Mouse (Mus musculus): ENCODE results near the gene Stac2. TPM values are rescaled to one million over a fixed set of nuclear protein-coding genes. Genes with fewer than 3 reads are reported as not detected.

Stac2 gene
- polyA plus RNA-seq, 1 experiment from 2014 or later, result 3.9 TPM

DNA sequence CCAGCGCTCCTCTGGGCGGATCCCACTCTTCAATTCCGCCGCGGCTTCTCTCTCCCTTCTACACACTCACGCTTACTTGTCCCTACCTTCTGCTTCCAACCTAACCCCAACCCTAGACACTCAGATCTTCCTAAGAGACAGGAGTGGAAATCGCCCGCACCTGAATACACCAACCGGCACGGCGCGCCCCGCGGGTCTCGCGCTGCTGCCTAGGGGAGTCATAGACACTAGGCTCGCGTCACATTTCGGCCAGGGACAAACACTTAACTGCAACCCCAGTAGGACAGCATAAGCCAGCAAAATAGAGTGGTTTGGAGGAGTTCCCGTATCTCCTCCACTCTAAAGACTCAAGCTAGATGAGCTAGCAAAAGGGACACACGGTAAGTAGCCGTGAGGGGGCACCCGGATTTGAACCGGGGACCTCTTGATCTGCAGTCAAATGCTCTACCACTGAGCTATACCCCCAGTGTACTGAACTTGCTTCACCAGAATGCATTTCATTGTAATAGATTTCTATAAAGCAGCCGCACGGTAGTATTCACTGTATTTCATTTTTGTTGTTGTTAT lies 64.6 kb downstream of the Stac2 start:
- Histone ChIP-seq H3K27ac (peak overlapping the region; percentile 90), H3K9me3 (no peaks in the 10 kb centered on the region), H3K4me1 (peaks cover 26% of the 10 kb centered on the region), H3K36me3 (replicated peaks) (no peaks in the 10 kb centered on the region), H3K4me3 (peak overlapping the region; percentile 98), H3K27me3 (replicated peaks) (peaks cover 24% of the 10 kb centered on the region), H3K9ac (peak overlapping the region; percentile 88), H3K4me2 (peak overlapping the region; percentile 89)
- under 1% methylated on average over 26 of the region's 26 CpGs for WGBS
- peak; percentile 89 for ATAC-seq (replicated peaks)

DNA sequence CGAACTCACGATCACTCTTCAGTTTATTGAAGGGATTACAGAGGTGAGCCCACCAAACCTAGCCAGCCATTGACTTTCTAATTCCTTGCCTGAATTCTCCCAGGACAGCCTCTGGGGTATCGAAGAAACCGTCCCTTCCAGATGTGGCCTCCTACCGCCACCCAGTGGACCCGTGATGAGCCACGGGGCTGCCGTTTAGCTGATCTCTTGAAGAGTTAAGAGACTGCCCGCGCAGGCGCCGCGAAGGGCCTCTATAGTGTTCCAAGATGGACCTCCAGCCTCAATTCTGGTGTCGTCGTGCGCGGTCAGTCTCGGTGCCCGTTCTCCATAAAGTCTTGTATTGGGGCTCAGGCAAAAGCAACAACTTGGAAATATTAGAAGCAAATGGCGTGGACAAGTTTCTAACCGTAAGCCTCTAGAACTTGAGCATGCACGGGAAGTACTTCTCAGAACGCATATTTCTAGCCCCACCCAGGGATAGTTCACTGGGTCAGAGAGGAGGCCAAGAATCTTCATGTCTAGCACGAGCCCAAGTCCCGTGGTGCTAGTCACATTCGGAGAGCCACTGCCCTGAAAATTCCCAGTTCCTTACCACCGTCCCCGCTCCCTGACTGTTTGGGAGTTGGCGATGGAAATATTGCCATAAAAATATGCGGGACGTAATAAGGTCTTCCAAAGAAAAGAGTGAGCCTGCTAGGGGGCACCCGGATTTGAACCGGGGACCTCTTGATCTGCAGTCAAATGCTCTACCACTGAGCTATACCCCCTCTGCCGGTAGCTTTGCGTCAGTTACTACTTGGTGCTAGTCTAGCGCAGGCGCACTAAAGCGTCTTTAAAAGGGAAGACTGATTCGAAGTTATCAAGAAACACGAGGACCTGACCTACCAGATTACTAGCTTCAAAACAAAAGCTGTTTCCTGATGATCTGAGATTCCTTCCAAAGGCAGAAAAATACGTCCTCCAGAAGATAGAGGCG lies 65.4 kb downstream of the Stac2 start:
- H3K27ac ChIP-seq, result peak overlapping the region; percentile 90
- H3K4me2 ChIP-seq, result peak overlapping the region; percentile 89
- peak overlapping the region; percentile 98 for H3K4me3 ChIP-seq
- H3K36me3 ChIP-seq (replicated peaks), result no peaks in the 10 kb centered on the region
- no peaks in the 10 kb centered on the region for H3K9me3 ChIP-seq
- under 1% methylated on average over 42 of the region's 42 CpGs for WGBS
- peaks cover 26% of the 10 kb centered on the region for H3K4me1 ChIP-seq
- ATAC-seq (replicated peaks), result peak; percentile 91
- H3K9ac ChIP-seq, result peak overlapping the region; percentile 88
- H3K27me3 ChIP-seq (replicated peaks), result peaks cover 24% of the 10 kb centered on the region

DNA sequence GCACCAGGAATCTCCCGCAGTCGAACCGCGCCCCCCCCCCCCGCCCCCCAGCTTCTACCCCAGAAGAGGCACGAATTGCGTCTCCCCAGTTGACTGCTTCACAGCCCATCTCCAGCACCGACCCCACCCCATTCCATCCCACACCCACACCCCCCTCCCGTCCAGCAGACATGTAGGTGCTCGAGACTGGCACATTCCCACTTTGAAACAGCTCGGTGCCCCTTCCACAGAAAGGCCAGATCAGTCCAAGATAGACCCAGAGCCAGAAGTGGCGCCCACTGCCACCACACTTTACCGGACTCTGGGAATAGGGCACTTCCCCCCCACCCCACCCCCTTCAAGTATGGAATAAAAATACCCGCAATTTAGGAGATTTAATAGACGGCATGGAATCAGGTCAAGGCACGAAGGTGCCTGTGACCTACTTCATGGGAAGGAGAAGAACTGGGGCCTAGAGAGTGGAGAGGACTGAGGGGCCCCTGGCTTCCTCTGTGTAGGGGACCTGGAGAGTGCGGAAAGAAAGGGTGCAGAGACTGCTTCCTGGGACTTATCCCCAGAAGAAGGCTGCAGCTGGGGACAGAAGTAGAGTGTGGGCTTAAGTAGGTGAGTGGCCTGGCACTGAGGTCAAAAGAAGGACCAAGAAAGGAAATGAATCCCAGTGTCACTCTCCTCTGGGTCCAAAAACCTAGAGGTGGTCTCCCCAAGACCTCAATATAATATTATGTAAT lies 66.4 kb downstream of the Stac2 start:
- Histone ChIP-seq H3K4me2 (peak overlapping the region; percentile 89), H3K4me3 (peak overlapping the region; percentile 98), H3K9me3 (no peaks in the 10 kb centered on the region), H3K27ac (peak overlapping the region; percentile 81; the same call in 1 of the 2 replicates), H3K27me3 (replicated peaks) (peaks cover 24% of the 10 kb centered on the region), H3K36me3 (replicated peaks) (no peaks in the 10 kb centered on the region), H3K4me1 (peaks cover 26% of the 10 kb centered on the region), H3K9ac (peak overlapping the region; percentile 40; the same call in 1 of the 2 replicates)
- WGBS, result 30% methylated on average over 14 of the region's 17 CpGs
- no peak for ATAC-seq (replicated peaks)

Small RNAs within 50 kb of the gene (microRNA-seq; reads per million reads assigned to microRNA genes)
- gene Gm27597, result not detected

Other genes starting within 250 kb of the Stac2 start
- 33.3 and 33.8 TPM in 2 replicates for gene B230217C12Rik, start 212.7 kb downstream of the Stac2 start, polyA plus RNA-seq (2015; fragmentation: Nextera tagmentation; extraction: Ambion mirVana)
- 0.57 and 0.70 TPM in 2 replicates for gene Fbxo47, start 169.3 kb downstream of the Stac2 start, polyA plus RNA-seq (2015; fragmentation: Nextera tagmentation; extraction: Ambion mirVana)
- 1.7 and 1.8 TPM in 2 replicates for gene Plxdc1, start 67.0 kb downstream of the Stac2 start, polyA plus RNA-seq (2015; fragmentation: Nextera tagmentation; extraction: Ambion mirVana)
- 9.5 and 10.8 TPM in 2 replicates for gene Arl5c, start 57.3 kb downstream of the Stac2 start, polyA plus RNA-seq (2015; fragmentation: Nextera tagmentation; extraction: Ambion mirVana)
- 72.0 and 75.2 TPM in 2 replicates for gene Cacnb1, start 30.4 kb downstream of the Stac2 start, polyA plus RNA-seq (2015; fragmentation: Nextera tagmentation; extraction: Ambion mirVana)
- 622 and 634 TPM in 2 replicates for gene Rpl19, start 26.8 kb downstream of the Stac2 start, polyA plus RNA-seq (2015; fragmentation: Nextera tagmentation; extraction: Ambion mirVana)
- 32.8 and 33.2 TPM in 2 replicates for gene Fbxl20, start 96.9 kb upstream of the Stac2 start, polyA plus RNA-seq (2015; fragmentation: Nextera tagmentation; extraction: Ambion mirVana)
- 57.4 and 57.8 TPM in 2 replicates for gene Med1, start 139.8 kb upstream of the Stac2 start, polyA plus RNA-seq (2015; fragmentation: Nextera tagmentation; extraction: Ambion mirVana)
- gene Cdk12, start 149.6 kb upstream of the Stac2 start, polyA plus RNA-seq (2015; fragmentation: Nextera tagmentation; extraction: Ambion mirVana), result 9.5 and 9.7 TPM in 2 replicates